Mouse (Mus musculus) midbrain, embryonic 11.5 days (tissue): ENCODE measurements at regions not wholly inside any gene's neighbourhood (a gene's known extent, or its start where the extent isn't known, plus 50 kb on each side); places are given as distances from the start of the nearest gene placed in this dataset.

ENCODE experiments used
- ATAC-seq: fragments of 200-750 bp; cut with Nextera tagmentation; 2 replicates; pipeline ENCODE4 v1.8.0; 2017; ENCODE audit warnings: moderate TSS enrichment, moderate library complexity; ENCODE audit not compliant: low FRiP score
- DNase-seq: peaks from one replicate; pipeline ENCODE4 v3.0.0; 2015; ENCODE audit warnings: low spot score; ENCODE audit errors: missing footprints
- H3K27ac ChIP-seq: fragments of 300-500 bp; sonication (generic); 2 replicates; pipeline ENCODE4 v1.5.1; 2014; ENCODE audit warnings: low read depth, low read length
- H3K27me3 ChIP-seq: fragments of 300-500 bp; sonication (generic); 2 replicates; pipeline ENCODE4 v1.6.1; 2014; ENCODE audit warnings: mild to moderate bottlenecking, low read length, moderate library complexity, mixed read lengths; ENCODE audit not compliant: control insufficient read depth, insufficient read depth
- H3K36me3 ChIP-seq: fragments of 300-500 bp; sonication (generic); 2 replicates; pipeline ENCODE4 v1.6.1; 2014; ENCODE audit warnings: mild to moderate bottlenecking, low read length, moderate library complexity, mixed read lengths; ENCODE audit not compliant: control insufficient read depth, insufficient read depth
- H3K4me1 ChIP-seq: fragments of 300-500 bp; sonication (generic); 2 replicates; pipeline ENCODE4 v1.6.1; 2014; ENCODE audit warnings: low read length; ENCODE audit not compliant: control insufficient read depth, insufficient read depth
- H3K4me2 ChIP-seq: fragments of 300-500 bp; sonication (generic); 2 replicates; pipeline ENCODE4 v1.6.1; 2014; ENCODE audit warnings: mild to moderate bottlenecking, moderate library complexity
- H3K4me3 ChIP-seq: fragments of 300-500 bp; sonication (generic); 2 replicates; pipeline ENCODE4 v1.5.1; 2014; ENCODE audit warnings: low read depth, low read length
- H3K9ac ChIP-seq: fragments of 300-500 bp; sonication (generic); 2 replicates; pipeline ENCODE4 v1.6.1; 2014; ENCODE audit warnings: low read length
- H3K9me3 ChIP-seq: fragments of 300-500 bp; sonication (generic); 2 replicates; pipeline ENCODE4 v1.6.1; 2016; ENCODE audit warnings: low read length; ENCODE audit not compliant: control insufficient read depth
- WGBS: fragments of 180-500 bp; shearing (Covaris S2); extraction: QIAGEN DNeasy Blood & Tissue Kit; methylation state at CpG from one replicate; pipeline ENCODE4 v1.1.7; 2014; 5-methylcytosine and 5-hydroxymethylcytosine counted together

DNA sequence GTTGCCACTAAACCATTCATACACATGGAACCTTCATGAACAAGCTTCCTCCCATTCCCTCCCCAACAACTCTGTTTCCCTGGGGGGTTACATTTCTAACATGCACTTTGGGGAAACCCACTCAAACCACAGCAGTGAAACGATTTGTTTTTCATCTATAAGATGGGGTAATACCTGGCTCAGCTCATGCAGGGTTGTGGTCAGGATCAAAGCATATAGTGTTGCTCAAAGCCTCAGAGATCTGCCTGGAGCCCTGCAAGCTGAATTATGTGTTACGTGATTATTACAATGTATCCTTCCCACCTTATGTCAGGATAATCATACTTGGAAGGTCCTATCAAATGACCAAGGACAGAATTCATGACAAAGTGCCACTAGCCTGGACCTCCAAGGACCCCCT is 154.5 kb upstream of the Ankrd55 start:
- Histone ChIP-seq H3K9ac (no peak overlapping the region), H3K4me3 (no peak overlapping the region), H3K27ac (no peak overlapping the region), H3K9me3 (no peaks in the 10 kb centered on the region), H3K4me2 (no peak overlapping the region), H3K36me3 (no peaks in the 10 kb centered on the region), H3K4me1 (no peaks in the 10 kb centered on the region), H3K27me3 (no peaks in the 10 kb centered on the region)
- DNase-seq (no peak), ATAC-seq (no peak)
- 82% methylated on average over 2 of the region's 2 CpGs for whole genome bisulfite sequencing

DNA sequence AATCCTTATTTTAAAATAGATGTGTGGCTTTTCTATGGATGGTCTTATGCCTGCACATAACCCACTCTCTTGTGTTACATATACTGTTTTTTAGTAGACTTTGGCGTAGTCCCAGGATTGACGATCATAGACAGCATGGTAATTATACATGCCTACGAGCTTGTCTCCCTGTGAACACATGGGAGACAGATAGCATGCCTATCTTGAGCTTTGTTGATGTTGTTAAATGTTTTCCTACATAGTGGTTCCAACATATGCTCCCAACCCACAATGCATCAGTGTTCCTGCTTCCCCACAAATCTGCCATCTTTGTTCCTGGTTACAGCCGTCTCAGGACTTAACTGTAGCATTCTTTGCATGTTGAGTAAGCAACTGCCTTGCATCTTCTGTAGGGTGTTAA is 153.6 kb upstream of the Ankrd55 start:
- H3K9ac ChIP-seq, result no peak overlapping the region
- no peaks in the 10 kb centered on the region for H3K9me3 ChIP-seq
- H3K4me2 ChIP-seq, result no peak overlapping the region
- DNase-seq (no peak), ATAC-seq (no peak)
- no peak overlapping the region for H3K4me3 ChIP-seq
- 93% methylated on average over 4 of the region's 4 CpGs for WGBS
- H3K36me3 ChIP-seq, result no peaks in the 10 kb centered on the region
- no peaks in the 10 kb centered on the region for H3K27me3 ChIP-seq
- H3K27ac ChIP-seq, result no peak overlapping the region
- no peaks in the 10 kb centered on the region for H3K4me1 ChIP-seq

DNA sequence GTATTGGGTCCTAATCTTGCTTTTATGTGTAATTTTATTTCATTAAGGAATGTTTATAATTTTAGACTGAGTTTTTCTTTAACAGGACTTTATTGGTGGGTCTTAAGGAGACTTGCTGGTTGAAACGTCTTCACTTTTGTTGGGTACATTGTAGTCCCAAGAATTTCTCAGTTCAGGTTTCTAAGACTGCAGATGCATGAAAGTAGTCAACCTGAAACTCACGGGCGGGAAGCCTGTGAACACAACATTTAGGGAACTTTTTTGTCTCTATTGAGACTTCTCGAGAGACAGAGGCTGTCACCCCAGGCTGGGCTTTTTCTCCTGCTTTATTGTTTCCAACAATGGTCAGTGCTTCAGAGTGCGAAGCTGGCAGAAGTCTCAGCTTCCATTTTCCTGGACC is 152.5 kb upstream of the Ankrd55 start:
- Histone ChIP-seq H3K27me3 (no peaks in the 10 kb centered on the region), H3K27ac (no peak overlapping the region), H3K36me3 (no peaks in the 10 kb centered on the region), H3K4me3 (no peak overlapping the region), H3K4me1 (no peaks in the 10 kb centered on the region), H3K4me2 (no peak overlapping the region), H3K9me3 (no peaks in the 10 kb centered on the region), H3K9ac (no peak overlapping the region)
- 62% methylated on average over 5 of the region's 5 CpGs for WGBS
- ATAC-seq (no peak), DNase-seq (no peak)

DNA sequence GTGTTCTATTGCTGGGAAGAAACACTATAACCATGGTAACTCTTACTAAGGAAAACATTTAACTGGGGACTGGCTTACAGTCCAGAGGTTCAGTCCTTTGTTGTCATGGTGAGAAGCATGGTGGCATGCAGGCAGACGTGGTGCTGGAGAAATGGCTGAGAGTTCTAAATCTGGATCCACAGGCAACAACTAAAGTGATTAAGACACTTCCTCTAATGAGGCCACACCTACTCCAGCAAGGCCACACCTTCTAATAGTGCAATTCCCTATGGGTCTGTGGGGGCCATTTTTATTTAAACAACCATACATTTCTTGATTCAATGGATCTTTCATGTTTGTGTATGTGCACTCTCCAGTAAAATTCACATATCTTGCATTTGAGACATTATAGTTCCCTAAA is 151.4 kb upstream of the Ankrd55 start:
- no peak overlapping the region for H3K4me3 ChIP-seq
- no peak overlapping the region for H3K27ac ChIP-seq
- WGBS, result 39% methylated on average over 1 of the region's 1 CpGs

DNA sequence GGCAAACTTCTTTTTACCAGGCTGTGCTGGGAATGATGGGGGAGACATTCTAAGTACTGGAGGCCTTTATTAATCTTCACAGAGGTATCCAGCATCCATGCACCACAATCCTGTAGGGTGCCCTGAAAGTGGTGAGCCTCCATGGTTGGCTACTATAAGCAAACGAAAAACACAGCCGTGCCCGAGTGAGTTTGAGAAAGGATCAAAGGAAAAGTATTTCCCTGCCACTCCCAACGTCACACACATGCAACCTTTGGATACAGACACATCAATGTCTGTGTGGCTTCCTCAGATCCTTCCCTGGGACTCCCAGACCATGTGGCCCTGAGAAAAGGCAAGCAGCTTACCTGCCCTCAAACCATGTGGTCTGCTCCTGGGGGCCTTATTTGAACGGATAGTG is 147.4 kb upstream of the Ankrd55 start:
- ATAC-seq (no peak), DNase-seq (no peak)
- Histone ChIP-seq H3K9ac (no peak overlapping the region), H3K4me2 (no peak overlapping the region), H3K27me3 (no peaks in the 10 kb centered on the region), H3K9me3 (no peaks in the 10 kb centered on the region), H3K4me3 (no peak overlapping the region), H3K36me3 (no peaks in the 10 kb centered on the region), H3K27ac (no peak overlapping the region), H3K4me1 (no peaks in the 10 kb centered on the region)
- WGBS, result 84% methylated on average over 5 of the region's 5 CpGs

More for the DNA sequence above, 151.4 kb upstream of the Ankrd55 start:
- no peak for ATAC-seq
- H3K4me2 ChIP-seq, result no peak overlapping the region
- no peak for DNase-seq
- H3K36me3 ChIP-seq, result no peaks in the 10 kb centered on the region
- no peaks in the 10 kb centered on the region for H3K27me3 ChIP-seq
- no peaks in the 10 kb centered on the region for H3K4me1 ChIP-seq
- no peak overlapping the region for H3K9ac ChIP-seq
- H3K9me3 ChIP-seq, result no peaks in the 10 kb centered on the region

DNA sequence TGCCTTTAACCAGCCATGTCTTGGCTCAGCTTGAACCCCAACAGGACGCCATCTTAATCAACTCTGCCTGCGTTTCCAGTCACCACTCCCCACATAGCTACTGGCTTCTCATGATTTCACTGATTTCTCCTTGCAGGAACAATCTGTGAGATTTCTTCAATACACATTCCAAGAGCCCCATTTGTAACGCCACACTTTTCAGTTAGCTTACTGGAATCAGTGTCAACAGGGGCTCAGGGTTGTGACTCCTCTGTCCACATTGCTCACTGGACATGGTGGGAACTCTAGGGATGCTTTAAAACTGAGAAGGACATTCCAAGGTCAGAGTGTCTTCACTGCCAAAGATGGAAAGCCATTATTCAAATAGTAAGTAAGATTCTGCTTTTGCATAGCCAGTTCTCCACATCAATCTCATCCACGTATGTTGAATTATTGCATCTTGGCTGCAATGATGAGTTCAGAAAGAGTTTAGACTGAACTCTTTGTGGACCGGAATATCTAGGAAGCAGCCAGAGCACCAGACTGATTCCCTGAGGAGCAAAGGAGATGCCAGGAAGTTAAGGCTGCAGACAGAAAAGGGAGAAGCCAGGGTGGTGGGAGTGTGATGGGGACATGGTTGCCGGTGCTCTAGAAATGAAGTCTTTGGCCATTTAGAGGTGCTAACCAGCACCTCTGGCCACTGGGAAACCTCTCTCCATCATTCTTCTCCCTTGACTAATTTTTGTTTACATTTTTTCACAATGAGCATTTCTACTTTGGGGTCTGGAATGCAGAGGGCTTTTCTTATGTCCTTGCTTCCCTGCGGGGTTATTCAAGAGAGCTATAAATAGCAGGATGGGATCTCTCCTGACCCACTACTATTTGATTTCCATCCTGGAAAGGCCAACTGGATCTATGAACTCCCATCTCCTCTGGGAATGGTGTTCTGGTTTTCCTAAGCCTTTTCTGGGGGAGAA is 143.6 kb upstream of the Ankrd55 start:
- no peak overlapping the region for H3K4me2 ChIP-seq
- no peaks in the 10 kb centered on the region for H3K36me3 ChIP-seq
- no peak overlapping the region for H3K9ac ChIP-seq
- no peak overlapping the region for H3K4me3 ChIP-seq
- no peaks in the 10 kb centered on the region for H3K9me3 ChIP-seq
- ATAC-seq (no peak), DNase-seq (no peak)
- 75% methylated on average over 7 of the region's 7 CpGs for WGBS
- H3K27me3 ChIP-seq, result no peaks in the 10 kb centered on the region
- no peaks in the 10 kb centered on the region for H3K4me1 ChIP-seq
- no peak overlapping the region for H3K27ac ChIP-seq

DNA sequence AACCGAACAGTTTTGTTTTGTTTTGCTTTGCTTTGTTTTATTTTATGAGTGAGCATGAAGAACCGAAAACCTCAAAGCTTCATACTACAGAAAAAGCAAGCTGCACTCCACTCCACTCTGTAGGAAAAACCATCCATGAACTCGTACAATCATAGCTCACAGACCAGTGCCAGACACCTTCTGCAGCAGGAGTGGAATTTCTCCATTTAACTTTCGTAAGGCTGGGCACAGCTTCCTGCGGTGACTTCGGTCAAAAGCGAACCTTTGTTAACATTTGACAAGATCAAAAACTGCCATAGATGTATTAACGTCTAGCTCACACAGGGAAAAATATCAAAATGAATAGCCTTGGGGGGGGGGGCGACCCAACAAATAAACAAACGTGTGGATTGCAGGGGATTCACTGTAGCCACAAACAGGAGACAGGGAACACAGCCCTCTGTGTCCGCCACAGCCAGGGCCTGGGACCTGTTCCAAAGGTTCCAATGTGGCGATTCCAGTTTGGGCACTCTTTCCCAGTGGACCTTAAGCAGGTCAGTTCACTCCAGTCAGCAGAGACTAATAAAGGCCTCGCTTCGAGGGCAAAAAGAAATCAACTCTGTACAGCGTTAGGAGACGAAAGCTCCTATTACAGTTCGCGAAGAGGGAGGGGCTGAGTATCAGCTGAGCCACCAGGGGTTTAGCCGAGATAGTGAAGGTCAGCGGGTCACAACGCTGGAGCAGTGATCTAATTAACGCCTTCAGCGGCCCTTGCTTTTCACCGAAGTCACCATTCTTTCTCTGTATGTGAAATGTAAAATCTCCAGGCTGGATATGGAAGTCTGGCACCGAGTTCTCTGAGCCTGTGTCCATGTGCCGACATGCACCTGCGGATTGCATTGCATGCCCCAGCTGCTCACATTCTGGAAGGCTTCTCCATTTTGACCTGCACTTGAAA is 135.4 kb upstream of the Ankrd55 start:
- no peaks in the 10 kb centered on the region for H3K9me3 ChIP-seq
- no peaks in the 10 kb centered on the region for H3K36me3 ChIP-seq
- WGBS, result 20% methylated on average over 27 of the region's 27 CpGs
- no peak overlapping the region for H3K4me3 ChIP-seq
- H3K9ac ChIP-seq, result 0 out of 2 replicates have a peak overlapping the region, but pooled peaks have one; percentile 28
- H3K4me2 ChIP-seq, result peak overlapping the region; percentile 15
- H3K4me1 ChIP-seq, result peaks cover 9% of the 10 kb centered on the region; the same call in 1 of the 2 replicates
- H3K27ac ChIP-seq, result no peak overlapping the region
- DNase-seq (peak; percentile 88), ATAC-seq (peak; percentile 78)
- no peaks in the 10 kb centered on the region for H3K27me3 ChIP-seq

DNA sequence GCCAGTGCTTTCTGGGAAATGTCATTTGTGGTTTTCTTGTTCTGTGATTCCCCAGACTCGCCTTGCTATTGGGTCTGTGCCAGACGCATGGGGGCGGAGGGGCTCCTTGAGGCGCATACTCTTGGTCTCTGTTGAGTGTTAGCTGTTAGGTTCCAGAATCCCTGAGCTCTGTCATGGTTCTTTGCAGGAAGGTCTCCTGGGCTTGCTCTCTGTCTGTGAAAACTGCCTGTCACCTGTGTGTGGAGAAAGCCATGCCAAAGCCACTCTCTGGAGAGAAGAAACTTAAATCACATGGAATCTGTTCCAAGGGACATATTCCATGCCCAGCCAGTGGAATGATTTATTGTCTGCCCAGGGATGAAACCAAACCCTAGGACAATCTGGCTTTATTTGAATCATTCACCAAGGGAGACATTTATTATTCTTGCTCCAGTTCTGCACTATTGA is 134.5 kb upstream of the Ankrd55 start:
- DNase-seq, result no peak
- no peaks in the 10 kb centered on the region for H3K36me3 ChIP-seq
- H3K27ac ChIP-seq, result no peak overlapping the region
- H3K4me1 ChIP-seq, result peaks cover 9% of the 10 kb centered on the region; the same call in 1 of the 2 replicates
- H3K9me3 ChIP-seq, result no peaks in the 10 kb centered on the region
- 72% methylated on average over 4 of the region's 4 CpGs for WGBS
- H3K4me2 ChIP-seq, result no peak overlapping the region
- H3K9ac ChIP-seq, result no peak overlapping the region
- ATAC-seq, result peak; percentile 42; the same call in 1 of the 2 replicates
- H3K27me3 ChIP-seq, result no peaks in the 10 kb centered on the region
- H3K4me3 ChIP-seq, result no peak overlapping the region
